Mouse (Mus musculus): ENCODE data around the gene Nfic.

Gene Nfic

DNA sequence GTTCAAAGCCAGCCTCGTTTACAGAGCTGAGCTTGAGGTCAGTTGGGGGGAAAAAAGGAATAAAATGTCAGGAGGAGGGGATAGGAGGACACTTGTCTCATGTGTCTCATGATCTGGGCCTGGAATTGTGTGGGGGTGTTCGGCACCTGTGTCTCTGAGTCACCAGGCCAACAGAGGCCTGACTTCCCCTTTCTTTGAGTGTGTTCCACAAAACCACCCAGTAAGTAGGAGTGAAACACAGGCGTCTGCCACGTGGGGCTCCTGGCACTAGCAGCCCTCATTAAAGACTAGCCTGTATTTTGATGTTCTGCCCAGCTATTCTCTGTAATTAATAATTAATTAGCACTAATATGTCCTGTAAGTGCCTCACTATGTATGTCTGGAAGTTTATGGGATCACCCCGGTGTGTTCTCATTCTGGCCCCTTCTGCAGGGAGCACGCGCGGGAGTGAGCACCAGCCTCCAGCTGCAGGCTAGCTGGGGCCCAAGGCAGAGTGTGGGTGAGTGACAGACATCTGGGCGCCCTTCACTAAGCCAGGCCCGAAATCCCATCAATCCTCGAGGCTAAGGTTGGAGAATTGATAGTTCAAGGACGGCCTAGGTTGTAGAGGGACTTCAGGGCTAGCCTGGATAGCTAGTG lies 99.0 kb downstream of the Nfic start:
- DNase-seq: peak in 1 of 2 experiments; percentile 57

DNA sequence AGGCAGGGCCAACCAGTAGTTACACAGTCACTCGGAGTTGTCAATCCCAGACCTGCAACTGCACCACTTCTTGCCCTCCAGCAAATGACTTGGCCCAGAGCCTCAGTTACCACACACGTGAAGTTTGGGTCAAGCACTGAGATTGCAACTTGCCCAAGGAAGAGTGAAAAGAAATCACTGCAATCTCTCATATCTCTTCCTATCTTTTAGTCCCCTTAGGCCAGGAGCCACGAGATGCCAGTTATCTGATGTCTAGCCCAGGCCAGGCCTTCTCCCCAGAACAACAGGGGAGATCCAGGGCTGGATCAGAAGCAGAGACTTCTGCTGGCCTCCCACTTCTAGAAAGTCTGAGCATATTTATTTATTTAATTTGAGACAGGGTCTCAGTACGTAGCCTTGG lies 99.9 kb downstream of the Nfic start:
- no peak for DNase-seq

DNA sequence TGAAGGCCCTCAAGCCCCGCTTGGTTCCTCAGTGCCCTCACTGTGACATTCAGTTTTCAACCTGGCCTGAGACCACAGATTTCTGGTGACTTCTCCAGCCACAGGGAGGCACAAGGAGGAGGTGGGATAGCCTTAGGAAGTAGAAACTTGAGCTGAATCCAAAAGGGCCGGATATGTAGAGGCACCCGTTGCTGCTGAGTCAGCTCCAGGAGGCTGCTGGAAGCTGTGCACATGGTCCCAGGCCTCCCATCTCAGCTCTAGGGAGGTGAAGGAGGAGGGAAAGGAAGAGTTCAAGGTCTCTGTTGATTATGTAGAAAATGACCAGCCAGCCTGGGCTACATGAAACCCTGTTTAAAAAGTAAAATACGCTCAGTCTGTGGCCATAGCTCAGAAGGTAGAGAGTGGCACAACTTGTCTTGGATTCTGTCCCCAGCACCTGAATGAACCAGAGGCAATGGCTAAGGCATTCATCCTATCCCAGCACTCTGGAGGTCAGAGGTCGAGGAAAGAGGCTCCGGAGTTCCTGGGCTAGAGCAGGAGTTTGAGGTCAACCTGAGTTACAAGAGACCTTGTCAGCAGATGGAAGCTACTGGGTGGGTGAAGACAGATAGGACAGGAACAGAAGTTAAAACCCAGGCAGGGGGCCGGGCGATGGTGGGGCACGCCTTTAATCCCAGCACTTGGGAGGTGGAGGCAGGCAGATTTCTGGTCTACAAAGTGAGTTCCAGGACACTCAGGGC lies 100.5 kb downstream of the Nfic start:
- no peak for DNase-seq

DNA sequence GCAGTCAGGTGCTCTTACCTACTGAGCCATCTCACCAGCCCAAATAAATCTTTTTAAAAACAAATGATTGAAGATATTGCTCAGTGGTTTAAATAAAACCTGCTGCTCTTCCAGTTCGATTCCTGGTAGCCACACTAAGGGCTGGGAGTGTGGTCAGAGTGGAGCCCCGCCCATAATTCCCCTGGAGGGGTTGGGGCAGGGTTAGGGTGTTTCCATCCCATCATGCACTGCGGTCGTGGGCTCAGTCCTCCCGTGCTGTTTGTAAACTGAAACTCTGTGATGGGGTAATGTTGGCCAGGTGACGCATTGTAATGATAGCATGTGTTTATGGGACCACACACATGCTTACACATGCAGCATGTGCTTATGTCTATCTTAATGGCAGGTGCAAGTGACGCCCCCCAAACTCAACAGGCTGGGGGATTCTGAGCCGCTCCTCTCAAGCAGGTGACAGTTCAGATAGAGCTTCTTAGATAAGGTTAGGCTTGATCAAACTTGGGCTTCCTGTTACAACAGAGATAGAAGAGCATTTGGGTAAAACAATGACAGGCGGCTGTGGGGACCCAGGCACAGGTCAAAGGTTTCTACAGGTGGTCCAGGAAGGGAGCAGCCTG lies 103.7 kb downstream of the Nfic start:
- DNase-seq: no peak

DNA sequence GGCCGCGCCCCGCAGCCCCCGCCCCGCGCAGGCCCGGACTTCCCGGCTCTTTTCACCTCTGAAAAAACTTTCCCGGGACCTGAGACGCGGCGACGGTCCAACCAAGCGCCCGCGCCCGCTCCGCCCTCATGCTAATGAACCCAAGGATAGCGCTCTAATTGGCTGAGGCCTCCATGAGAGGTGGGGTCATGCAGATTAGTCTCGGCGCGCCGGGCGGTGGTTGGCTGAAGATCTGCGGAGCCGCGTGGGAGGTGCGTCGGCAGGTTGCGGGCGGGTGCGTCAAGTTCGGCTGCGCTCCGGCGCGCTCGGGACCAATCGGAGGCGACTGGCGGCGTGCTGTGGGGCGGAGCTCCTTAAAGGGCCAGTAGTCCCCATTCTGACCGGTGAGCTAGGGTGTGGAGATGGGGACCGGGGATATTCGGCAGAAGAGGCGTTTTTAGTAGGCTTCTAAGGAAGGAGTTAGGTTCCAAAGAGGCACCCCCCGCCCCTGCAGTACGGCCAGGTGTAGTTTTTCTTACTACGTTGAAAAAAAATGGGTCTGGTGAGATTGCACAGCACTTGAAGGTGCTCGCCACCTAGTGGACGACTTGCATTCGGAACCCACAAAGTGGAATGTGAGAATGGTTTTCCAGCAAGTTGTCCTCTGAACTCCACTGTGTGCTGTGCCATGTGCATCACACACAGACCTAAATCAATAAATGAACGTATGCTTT lies 104.9 kb downstream of the Nfic start, which contains the start of gene Hmg20b:
Gene Hmg20b, minus strand, starts transcription at position 130 of the 713 bp plus-strand sequence.
- peak; percentile 99 for DNase-seq

DNA sequence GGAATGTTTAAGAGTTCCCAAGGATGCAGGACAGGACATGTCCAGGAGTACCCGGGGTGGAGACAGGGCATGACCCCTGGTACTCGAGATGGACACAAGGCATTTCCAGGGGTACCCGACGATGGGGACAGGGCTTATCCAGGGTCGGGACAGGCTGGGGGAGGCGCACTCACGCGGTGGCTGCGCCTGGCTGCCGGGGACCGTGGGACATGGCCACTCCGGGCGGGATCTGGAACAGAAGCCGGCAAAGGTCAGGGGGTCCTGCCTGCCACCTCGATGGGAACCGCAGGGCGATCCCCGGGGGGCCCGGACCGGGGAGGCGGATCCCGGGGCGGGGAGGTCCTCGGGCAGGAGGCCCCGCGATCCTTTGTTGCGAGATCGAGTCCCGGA lies 105.5 kb downstream of the Nfic start:
- no peak for DNase-seq

DNA sequence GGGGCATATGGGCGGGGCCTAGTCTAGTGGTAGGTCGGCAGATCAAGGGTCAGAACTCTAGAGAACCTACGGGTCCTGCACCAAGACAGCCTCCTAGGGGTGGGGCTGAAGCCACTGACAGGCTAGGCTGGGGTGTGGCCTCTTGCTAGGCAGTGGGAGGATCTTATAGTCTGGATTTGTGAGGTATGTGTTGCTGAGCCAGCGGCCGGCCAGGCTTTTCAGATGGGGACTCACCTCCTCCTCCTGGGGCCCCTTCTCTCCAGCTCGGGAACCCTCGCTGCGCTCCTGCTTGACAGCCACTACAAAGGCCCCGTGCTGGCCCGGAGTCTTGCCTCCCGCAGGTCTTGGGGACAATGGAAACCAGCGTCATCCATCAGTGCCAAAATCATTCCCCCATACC lies 106.3 kb downstream of the Nfic start:
- DNase-seq: peak; percentile 71 to 79

DNA sequence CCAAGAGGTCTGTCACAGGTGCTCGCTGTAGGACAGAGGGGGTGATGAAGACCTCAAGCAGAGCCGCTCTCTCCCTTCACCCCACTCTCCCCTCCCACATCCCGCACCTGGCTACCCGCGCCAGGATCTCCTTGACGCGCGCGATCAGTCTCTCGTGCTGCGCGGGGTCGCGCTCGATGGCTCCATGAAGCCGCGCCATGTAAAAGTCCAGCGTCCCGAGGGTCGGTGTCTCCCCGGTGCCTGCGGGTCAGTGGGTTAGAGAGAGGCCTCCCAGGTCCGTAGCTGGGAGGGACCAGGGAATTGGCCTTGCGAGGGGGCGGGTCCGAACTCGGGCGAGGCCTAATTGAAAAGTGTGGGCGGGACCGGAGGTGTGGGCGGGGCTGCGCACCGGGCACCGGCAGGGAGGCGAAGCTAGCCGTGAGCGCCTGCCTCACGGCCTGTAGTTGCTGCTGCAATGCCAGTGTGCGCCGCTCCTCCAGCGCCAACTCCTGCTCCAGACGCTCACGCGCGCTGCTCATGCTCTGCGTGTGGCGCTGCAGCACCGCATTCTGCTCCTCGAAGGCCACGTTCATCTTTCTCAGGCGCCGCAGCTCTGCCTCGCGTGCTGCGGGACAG lies 108.9 kb downstream of the Nfic start:
- DNase-seq: peak; percentile 83 to 84
